Mouse (Mus musculus) NIH3T3 (cell line): Measurements from ENCODE around the gene Wdr1.
A peak's percentile ranks its signal among the peaks of the same experiment; 100 is the strongest.

Experiments used
- DNase-seq: peaks from one replicate; pipeline ENCODE4 v3.0.0-alpha.2; 2012; ENCODE audit warnings: low read depth

Gene Wdr1

GRCm38 (mm10) chr5:38544423-38545415 lies 18.3 kb downstream of the Wdr1 start:
- DNase-seq: peak; percentile 89

DNA sequence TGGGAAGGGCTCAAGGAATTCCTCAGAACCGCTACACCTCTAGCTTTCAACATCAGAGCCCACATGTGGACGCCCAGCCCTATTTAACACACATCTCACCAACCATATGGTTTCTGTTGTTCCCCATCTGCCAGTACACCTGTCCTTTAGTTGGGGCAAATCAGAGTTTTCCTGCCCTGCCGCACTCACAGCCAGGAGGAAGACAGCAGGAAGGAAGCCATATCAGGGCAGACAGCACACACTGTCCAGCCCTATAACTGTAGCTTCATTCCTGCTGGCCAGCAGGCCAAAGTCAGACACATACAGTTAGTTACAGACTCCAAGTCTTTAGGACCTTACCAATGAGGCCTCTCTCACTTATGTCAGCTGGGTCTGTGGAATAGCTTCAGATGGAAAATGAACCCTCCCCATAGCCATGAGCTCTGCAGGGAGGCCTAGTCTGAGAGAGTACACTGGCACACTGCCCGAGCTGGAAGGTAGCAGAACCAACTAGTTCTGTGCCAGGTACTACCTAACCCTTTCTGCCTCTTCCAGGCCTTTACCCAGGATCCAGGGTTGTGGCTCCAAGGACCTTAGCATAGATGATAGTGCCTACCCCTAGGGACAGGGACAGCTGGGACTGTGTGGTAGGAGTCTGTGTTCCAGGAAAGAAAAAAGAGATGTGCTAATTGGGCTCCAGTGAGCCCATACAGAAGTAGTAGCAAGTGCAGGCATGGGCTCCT lies 19.4 kb downstream of the Wdr1 start:
- peak; percentile 33 for DNase-seq

GRCm38 (mm10) chr5:38541728-38542127 lies 21.3 kb downstream of the Wdr1 start:
- no peak for DNase-seq

GRCm38 (mm10) chr5:38540898-38541297 lies 22.1 kb downstream of the Wdr1 start:
- no peak for DNase-seq

DNA sequence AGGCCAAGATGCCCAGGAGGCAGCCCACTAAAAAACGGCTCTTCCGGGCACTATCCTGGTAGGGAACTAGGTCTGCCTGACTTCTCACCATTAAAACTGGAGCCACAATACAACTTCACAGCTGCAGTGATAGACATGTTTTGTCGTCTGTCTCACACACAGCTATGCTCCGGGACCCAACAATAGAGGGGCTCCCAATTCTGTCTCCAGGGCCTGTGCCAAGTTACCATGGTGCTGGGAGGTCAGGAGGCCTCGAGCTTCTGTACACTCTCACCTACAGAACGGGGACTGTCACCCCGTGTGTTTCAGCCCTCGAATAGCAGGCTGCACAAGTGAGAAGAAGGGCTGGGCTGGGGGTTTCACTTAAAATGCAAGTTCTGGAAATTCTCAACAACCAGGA lies 24.5 kb downstream of the Wdr1 start:
- no peak for DNase-seq

DNA sequence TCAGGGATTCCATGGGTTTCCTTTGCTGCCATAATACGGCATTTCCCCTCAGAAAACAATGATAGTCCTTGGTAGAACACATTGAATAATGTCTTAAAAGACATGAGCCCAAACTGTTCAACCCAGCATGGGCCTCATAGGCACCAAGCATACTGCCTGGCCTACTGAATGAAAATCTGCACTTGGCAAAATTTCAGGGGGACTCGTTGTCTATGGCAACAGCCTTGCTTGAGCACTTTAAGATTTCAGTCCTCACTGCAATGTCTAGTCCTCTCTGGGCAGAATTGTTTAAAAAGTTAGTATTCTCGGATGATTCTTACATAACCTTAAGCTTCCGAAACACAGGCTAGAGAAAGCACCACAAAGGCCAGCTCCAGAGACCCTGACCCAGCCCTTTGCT lies 25.2 kb downstream of the Wdr1 start:
- no peak for DNase-seq

DNA sequence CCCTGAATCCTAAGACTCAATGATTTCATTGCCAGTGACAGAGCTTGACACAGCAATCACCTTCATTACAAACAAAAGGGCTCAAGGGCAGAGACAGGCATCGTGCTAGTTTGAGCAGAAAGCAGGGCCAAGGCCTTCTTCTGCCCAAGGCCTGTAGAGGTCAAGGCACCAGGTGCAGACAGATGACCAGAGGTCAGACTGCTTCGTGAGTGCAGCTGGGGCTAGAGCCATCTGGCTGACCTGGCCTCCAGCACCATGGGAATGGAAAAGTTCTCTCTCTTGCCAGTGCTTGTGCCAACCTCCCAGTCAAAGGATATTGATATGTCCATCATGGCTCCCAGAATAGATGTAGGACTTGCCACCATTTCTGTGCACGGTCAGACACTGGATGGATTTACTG lies 26.2 kb downstream of the Wdr1 start:
- DNase-seq: no peak

DNA sequence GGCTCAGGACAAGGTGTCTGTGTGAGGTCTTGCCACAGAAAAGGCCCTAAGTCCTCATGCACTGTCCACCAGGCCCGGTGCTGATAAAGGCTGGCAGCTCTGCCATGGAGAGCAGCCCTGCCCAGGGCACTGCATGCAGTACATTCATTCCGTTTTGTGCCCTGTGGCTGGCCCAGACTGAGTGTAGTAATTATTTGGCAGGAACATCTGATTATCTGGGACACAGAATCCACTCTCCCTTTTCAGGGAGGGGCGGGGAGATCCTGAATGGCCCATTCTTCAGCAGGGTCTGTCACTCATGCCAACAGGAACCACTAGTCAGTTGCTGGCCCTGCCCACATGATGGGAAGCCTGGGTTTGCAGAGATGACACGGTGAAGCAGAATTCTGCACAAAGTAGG lies 30.9 kb downstream of the Wdr1 start:
- no peak for DNase-seq

- peak; percentile 41 for DNase-seq
Measured at GRCm38 (mm10) chr5:38529724-38530428, 33.1 kb downstream of the Wdr1 start.

DNA sequence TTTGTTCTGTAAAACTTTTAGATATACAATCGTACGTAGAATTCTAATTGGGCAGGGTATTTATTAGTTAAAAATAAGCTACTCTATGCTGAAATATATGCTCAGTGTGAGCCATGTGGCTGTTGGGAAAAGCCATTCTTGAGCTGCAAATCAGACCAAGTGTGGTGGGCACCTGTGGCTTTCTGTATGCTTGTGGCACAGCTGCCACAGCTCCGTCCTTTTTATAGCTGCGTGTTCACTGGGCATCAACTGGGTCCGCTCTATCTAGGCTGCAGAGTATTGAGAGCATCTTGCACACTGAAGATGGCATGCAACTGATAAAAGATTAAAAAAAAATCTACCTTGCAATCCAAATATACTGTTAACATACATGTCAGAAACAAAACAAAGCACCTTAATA lies 40.0 kb downstream of the Wdr1 start:
- no peak for DNase-seq

GRCm38 (mm10) chr5:38520838-38521237 lies 42.2 kb downstream of the Wdr1 start:
- no peak for DNase-seq

GRCm38 (mm10) chr5:38516267-38516666 lies 46.8 kb downstream of the Wdr1 start:
- peak; percentile 38 for DNase-seq

DNA sequence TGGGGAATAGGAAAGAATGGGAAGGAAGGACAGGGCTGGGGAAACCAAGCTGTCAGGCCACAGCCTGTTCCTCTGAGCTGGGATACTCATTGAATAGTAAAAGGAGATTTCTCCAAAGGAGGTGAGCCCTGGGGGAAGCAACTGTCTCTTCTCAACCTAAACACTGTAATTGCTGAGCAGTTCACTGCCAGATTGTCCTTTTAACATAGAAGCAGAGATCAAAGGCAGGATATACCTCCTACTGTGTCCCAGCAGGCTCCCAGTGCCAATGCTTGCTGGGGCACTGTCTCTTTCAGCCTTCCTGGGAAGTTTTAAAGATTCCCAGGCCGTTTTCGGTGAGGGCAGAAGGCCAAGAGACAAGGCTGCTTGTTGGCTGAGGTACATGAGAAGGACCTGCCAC lies 50.0 kb downstream of the Wdr1 start:
- no peak for DNase-seq

- no peak for DNase-seq
Measured at GRCm38 (mm10) chr5:38509568-38509967, 53.5 kb downstream of the Wdr1 start.

DNA sequence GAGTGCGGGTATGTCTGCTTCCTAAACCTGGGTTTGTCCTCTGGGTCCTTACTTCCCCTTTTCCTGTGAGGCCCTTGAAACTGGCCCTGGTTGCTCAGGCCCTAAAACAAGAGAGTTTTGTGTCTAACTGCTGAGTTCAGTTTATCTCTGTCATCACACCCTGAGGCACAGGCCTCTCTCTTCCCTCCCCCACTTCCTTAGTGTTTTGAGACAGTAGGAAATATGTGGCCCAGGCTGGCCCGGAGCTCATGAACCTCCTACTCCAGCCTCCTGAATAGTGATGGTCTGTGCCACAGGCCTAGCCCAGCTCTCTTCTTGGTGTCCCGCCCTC lies 57.6 kb downstream of the Wdr1 start:
- no peak for DNase-seq

DNA sequence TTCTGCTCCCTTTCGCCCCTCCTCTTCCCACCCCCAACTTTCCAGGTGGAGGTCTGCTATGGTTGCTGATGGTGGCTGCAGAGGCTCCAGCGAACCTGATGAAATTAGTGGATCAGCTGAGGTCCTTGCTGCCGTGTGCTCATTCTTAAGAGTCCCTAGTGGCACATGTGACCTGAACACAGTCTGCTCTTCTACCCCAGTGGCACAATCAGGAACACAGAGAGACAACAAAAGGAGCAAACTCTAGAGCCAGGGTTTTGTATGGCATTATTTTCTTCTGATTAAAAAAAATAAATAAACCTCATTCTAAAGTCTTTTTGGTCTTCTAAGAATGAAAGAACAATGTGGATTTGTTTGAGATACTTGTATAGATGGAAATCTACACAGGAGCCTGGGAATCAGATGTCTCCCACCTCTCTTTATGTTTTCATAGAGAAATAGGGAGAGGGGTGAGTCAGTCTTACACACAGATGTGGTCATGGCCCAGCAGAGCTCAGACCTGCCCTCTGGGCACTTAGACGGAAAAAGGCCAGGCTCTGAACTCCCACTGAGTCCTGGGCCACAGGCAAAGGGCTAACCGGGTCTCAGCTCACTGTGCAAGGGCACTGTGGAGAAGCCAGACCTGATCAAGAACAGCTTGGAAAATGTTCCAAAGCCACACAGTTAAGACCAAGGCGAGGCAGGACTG lies 58.1 kb downstream of the Wdr1 start:
- peak; percentile 17 for DNase-seq

DNA sequence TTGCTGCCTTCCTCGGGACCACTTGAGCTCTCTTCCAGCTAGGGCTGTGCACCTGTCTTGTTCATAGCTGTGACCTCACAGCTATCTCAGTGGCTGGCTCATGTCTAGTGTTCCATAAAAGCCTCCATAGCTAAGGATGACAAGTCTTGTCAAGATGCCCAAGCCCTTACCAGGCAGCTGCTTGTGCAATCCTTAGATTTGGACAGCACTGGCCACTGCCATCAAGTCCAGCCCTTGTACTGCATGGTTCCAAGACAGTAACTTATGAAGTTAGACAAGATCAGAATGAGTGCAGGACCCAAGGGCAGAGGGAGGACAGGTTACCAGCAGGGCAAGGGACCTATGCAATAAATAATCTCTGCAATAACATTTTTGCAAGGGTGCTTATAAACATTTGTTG lies 58.9 kb downstream of the Wdr1 start:
- DNase-seq: peak; percentile 26

DNA sequence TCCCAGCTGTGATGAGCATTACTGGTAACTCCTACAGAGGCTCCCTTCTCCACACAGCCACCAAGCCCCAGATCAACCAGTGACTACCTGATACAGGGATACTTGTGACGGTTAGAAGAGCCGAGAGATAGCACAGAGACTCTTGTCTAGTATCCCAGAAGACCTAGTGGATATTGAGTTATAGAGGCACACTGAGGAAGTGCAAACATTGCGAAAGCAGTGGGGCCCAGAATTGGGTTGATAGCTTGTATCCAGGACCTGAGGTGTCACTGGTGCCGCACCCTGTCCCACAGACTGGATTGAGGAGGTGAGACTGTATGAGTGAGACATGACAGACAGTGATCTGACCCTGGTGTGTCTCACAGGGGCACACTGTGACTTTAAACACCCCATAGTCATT lies 60.0 kb downstream of the Wdr1 start, which contains the start of gene Slc2a9:
Gene Slc2a9 (minus strand): TSS at position 152 of the 400 bp plus-strand sequence.
- no peak for DNase-seq

DNA sequence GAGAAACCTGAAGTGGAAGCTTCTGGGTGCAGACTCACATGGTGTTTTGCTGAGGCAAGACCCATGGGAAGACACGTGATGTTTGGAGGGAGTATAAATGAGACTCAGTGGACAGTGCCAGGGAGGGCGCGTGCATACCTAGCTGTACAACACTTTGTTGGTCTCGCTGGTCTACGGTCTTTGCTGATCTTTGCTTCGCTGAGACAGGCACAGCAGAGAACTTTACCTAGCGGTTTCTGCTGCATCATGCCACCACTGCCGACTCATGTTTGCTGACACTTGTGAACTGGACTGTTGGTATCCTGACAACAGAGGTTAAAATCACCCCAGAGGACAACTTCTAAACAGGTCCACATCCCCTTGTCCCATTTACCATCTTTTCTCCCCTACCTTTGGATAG lies 63.0 kb downstream of the Wdr1 start:
- no peak for DNase-seq

GRCm38 (mm10) chr5:38499316-38499811 lies 63.7 kb downstream of the Wdr1 start:
- DNase-seq: no peak

DNA sequence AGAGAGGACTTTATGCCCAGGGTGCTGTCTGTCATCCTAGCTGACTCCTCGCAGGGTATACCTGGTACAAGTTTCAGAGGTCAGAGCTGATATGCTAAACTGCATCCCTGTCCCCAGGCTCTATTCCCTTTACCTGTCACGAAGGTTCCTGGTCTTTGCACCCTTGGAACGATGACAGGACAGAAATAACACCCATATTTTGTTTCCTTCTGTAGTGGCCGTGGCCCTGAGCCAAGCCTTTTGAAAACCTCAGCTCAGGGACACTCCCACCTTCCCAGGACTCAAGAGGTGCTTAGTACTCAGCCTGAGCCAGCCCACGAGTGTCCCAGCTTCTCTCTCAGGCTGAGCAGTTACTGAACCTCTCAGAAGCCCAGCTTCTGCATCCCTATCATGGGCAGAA lies 64.5 kb downstream of the Wdr1 start:
- no peak for DNase-seq
